Mouse (Mus musculus) megakaryocyte, embryonic 14.5 days (primary cell): ENCODE data around the gene Erp27.

Experiments used
- FLI1 ChIP-seq: IDR thresholded peaks from 2 replicates; pipeline ENCODE4 v1.6.1; 2012; ENCODE audit warnings: low read length, inconsistent platforms, mixed read lengths
- GATA1 ChIP-seq: IDR thresholded peaks from 3 replicates; pipeline ENCODE4 v1.6.1; 2012; ENCODE audit warnings: mixed read lengths, low read length, inconsistent platforms, borderline replicate concordance

DNA sequence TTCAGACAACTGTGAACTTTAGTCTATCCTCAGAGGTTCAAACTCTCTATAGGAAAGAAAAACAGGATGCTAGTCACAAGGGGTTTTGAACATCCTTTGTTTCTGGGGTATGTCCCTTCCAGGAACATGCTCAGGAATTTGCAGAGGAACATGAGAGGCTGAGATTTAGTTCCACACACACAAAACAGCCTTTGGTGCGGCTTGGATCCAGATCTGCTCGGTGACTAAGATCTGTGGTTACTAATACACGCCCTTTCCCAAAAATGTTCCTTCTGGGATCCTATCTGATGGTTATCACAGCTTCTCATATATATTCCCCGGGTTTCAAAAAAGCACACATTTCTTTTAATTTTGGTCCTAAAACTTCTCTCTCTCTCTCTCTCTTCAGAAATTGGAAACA, 24.2 kb downstream of the Erp27 start:
- no peak for TF ChIP-seq FLI1
- TF ChIP-seq GATA1 = no peak
